Mouse (Mus musculus): ENCODE results near the gene Spata45. TPM values are rescaled to one million over a fixed set of nuclear protein-coding genes. Genes with fewer than 3 reads are reported as not detected.
A peak's percentile ranks its signal among the peaks of the same experiment; 100 is the strongest.

The Spata45 gene
- not detected in 2 replicates for polyA plus RNA-seq (2014; fragmentation: Nextera tagmentation; extraction: Ambion mirVana)

GRCm38 (mm10) chr1:191036554-191037334 is at the start of gene Spata45:
Gene Spata45, plus strand, starts transcription at chr1:191036639.
- H3K36me3 ChIP-seq (replicated peaks; ENCODE audit: control insufficient read depth, insufficient read depth), result no peaks in the 10 kb centered on the region
- H3K4me2 ChIP-seq (replicated peaks), result no peak within 1 kb of the TSS
- no peak for ATAC-seq (ENCODE audit: low FRiP score)
- H3K4me3 ChIP-seq (replicated peaks; ENCODE audit: low read length), result no peak within 1 kb of the TSS
- no peaks in the 10 kb centered on the region for H3K9me3 ChIP-seq (ENCODE audit: control insufficient read depth, low read length)
- H3K9ac ChIP-seq, result no peak within 1 kb of the TSS
- WGBS, result 83% methylated on average over 6 of the region's 6 CpGs
- H3K27ac ChIP-seq, result no peak within 1 kb of the TSS
- no peak for DNase-seq (ENCODE audit: low spot score)
- H3K4me1 ChIP-seq (replicated peaks; ENCODE audit: control insufficient read depth, insufficient read depth, low read length), result no peaks in the 10 kb centered on the region
- H3K27me3 ChIP-seq (ENCODE audit: control insufficient read depth, insufficient read depth, low read length), result 0 out of 2 replicates have a peak, but pooled peaks cover 4% of the 10 kb centered on the region

- H3K4me1 ChIP-seq (replicated peaks; ENCODE audit: control insufficient read depth, insufficient read depth, low read length), result no peaks in the 10 kb centered on the region
- H3K4me3 ChIP-seq (replicated peaks; ENCODE audit: low read length), result no peak overlapping the region
- ATAC-seq (ENCODE audit: low FRiP score) (no peak), DNase-seq (ENCODE audit: low spot score) (no peak)
- no peaks in the 10 kb centered on the region for H3K36me3 ChIP-seq (replicated peaks; ENCODE audit: control insufficient read depth, insufficient read depth)
- H3K9ac ChIP-seq, result no peak overlapping the region
- H3K27ac ChIP-seq, result no peak overlapping the region
- no peak overlapping the region for H3K4me2 ChIP-seq (replicated peaks)
- 82% methylated on average over 9 of the region's 9 CpGs for WGBS
- H3K9me3 ChIP-seq (ENCODE audit: control insufficient read depth, low read length), result no peaks in the 10 kb centered on the region
- H3K27me3 ChIP-seq (ENCODE audit: control insufficient read depth, insufficient read depth, low read length), result no peaks in the 10 kb centered on the region
These were observed 46.9 kb upstream of the Spata45 start for GRCm38 (mm10) chr1:190989437-190990082.

- H3K4me3 ChIP-seq (replicated peaks; ENCODE audit: low read length), result no peak overlapping the region
- H3K36me3 ChIP-seq (replicated peaks; ENCODE audit: control insufficient read depth, insufficient read depth), result no peaks in the 10 kb centered on the region
- H3K27ac ChIP-seq, result no peak overlapping the region
- H3K4me2 ChIP-seq (replicated peaks), result no peak overlapping the region
- H3K4me1 ChIP-seq (replicated peaks; ENCODE audit: control insufficient read depth, insufficient read depth, low read length), result no peaks in the 10 kb centered on the region
- WGBS, result 49% methylated on average over 7 of the region's 7 CpGs
- no peak for ATAC-seq (ENCODE audit: low FRiP score)
- H3K27me3 ChIP-seq (ENCODE audit: control insufficient read depth, insufficient read depth, low read length), result no peaks in the 10 kb centered on the region
- DNase-seq (ENCODE audit: low spot score), result peak; percentile 64
- peaks cover 6% of the 10 kb centered on the region; the same call in 1 of the 2 replicates for H3K9me3 ChIP-seq (ENCODE audit: control insufficient read depth, low read length)
- H3K9ac ChIP-seq, result no peak overlapping the region
These were observed 40.9 kb upstream of the Spata45 start for GRCm38 (mm10) chr1:190995548-190995947.

GRCm38 (mm10) chr1:190996346-190996877 is 40.0 kb upstream of the Spata45 start:
- Histone ChIP-seq H3K27me3 (ENCODE audit: control insufficient read depth, insufficient read depth, low read length) (no peaks in the 10 kb centered on the region), H3K4me2 (replicated peaks) (no peak overlapping the region), H3K9me3 (ENCODE audit: control insufficient read depth, low read length) (peaks cover 6% of the 10 kb centered on the region; the same call in 1 of the 2 replicates), H3K27ac (no peak overlapping the region), H3K36me3 (replicated peaks; ENCODE audit: control insufficient read depth, insufficient read depth) (no peaks in the 10 kb centered on the region), H3K4me3 (replicated peaks; ENCODE audit: low read length) (no peak overlapping the region), H3K4me1 (replicated peaks; ENCODE audit: control insufficient read depth, insufficient read depth, low read length) (no peaks in the 10 kb centered on the region), H3K9ac (no peak overlapping the region)
- ATAC-seq (ENCODE audit: low FRiP score), result no peak
- DNase-seq (ENCODE audit: low spot score), result no peak
- 75% methylated on average over 6 of the region's 6 CpGs for whole genome bisulfite sequencing

- WGBS, result 82% methylated on average over 1 of the region's 1 CpGs
These were observed 38.4 kb upstream of the Spata45 start for GRCm38 (mm10) chr1:190998027-190998426.

GRCm38 (mm10) chr1:191000686-191001085 is 35.8 kb upstream of the Spata45 start:
- 77% methylated on average over 3 of the region's 3 CpGs for WGBS
- no peak overlapping the region for H3K4me3 ChIP-seq (replicated peaks; ENCODE audit: low read length)
- H3K9ac ChIP-seq, result no peak overlapping the region
- no peak for DNase-seq (ENCODE audit: low spot score)
- no peak for ATAC-seq (ENCODE audit: low FRiP score)
- peaks cover 6% of the 10 kb centered on the region; the same call in 1 of the 2 replicates for H3K9me3 ChIP-seq (ENCODE audit: control insufficient read depth, low read length)
- peaks cover 9% of the 10 kb centered on the region; the same call in 1 of the 2 replicates for H3K36me3 ChIP-seq (replicated peaks; ENCODE audit: control insufficient read depth, insufficient read depth)
- H3K27me3 ChIP-seq (ENCODE audit: control insufficient read depth, insufficient read depth, low read length), result no peaks in the 10 kb centered on the region
- H3K4me1 ChIP-seq (replicated peaks; ENCODE audit: control insufficient read depth, insufficient read depth, low read length), result no peaks in the 10 kb centered on the region
- H3K27ac ChIP-seq, result no peak overlapping the region
- H3K4me2 ChIP-seq (replicated peaks), result no peak overlapping the region

More at GRCm38 (mm10) chr1:190998027-190998426, 38.4 kb upstream of the Spata45 start:
- no peak for DNase-seq (ENCODE audit: low spot score)
- Histone ChIP-seq H3K4me1 (replicated peaks; ENCODE audit: control insufficient read depth, insufficient read depth, low read length) (no peaks in the 10 kb centered on the region), H3K36me3 (replicated peaks; ENCODE audit: control insufficient read depth, insufficient read depth) (no peaks in the 10 kb centered on the region), H3K9ac (no peak overlapping the region), H3K4me2 (replicated peaks) (no peak overlapping the region), H3K4me3 (replicated peaks; ENCODE audit: low read length) (no peak overlapping the region), H3K27me3 (ENCODE audit: control insufficient read depth, insufficient read depth, low read length) (no peaks in the 10 kb centered on the region), H3K27ac (no peak overlapping the region), H3K9me3 (ENCODE audit: control insufficient read depth, low read length) (peaks cover 6% of the 10 kb centered on the region; the same call in 1 of the 2 replicates)
- no peak for ATAC-seq (ENCODE audit: low FRiP score)

- no peaks in the 10 kb centered on the region for H3K4me1 ChIP-seq (replicated peaks; ENCODE audit: control insufficient read depth, insufficient read depth, low read length)
- no peaks in the 10 kb centered on the region for H3K27me3 ChIP-seq (ENCODE audit: control insufficient read depth, insufficient read depth, low read length)
- WGBS, result 62% methylated on average over 6 of the region's 6 CpGs
- H3K9ac ChIP-seq, result no peak overlapping the region
- H3K4me2 ChIP-seq (replicated peaks), result no peak overlapping the region
- no peak for DNase-seq (ENCODE audit: low spot score)
- H3K36me3 ChIP-seq (replicated peaks; ENCODE audit: control insufficient read depth, insufficient read depth), result peaks cover 19% of the 10 kb centered on the region
- ATAC-seq (ENCODE audit: low FRiP score), result no peak
- no peak overlapping the region for H3K4me3 ChIP-seq (replicated peaks; ENCODE audit: low read length)
- no peak overlapping the region for H3K27ac ChIP-seq
- H3K9me3 ChIP-seq (ENCODE audit: control insufficient read depth, low read length), result peaks cover 6% of the 10 kb centered on the region; the same call in 1 of the 2 replicates
These were observed 34.2 kb upstream of the Spata45 start for GRCm38 (mm10) chr1:191002201-191002600.

- H3K4me1 ChIP-seq (replicated peaks; ENCODE audit: control insufficient read depth, insufficient read depth, low read length), result no peaks in the 10 kb centered on the region
- no peak overlapping the region for H3K9ac ChIP-seq
- DNase-seq (ENCODE audit: low spot score) (no peak), ATAC-seq (ENCODE audit: low FRiP score) (no peak)
- no peak overlapping the region for H3K4me2 ChIP-seq (replicated peaks)
- no peak overlapping the region for H3K27ac ChIP-seq
- H3K36me3 ChIP-seq (replicated peaks; ENCODE audit: control insufficient read depth, insufficient read depth), result peaks cover 77% of the 10 kb centered on the region
- 97% methylated on average over 5 of the region's 5 CpGs for WGBS
- H3K27me3 ChIP-seq (ENCODE audit: control insufficient read depth, insufficient read depth, low read length), result no peaks in the 10 kb centered on the region
- H3K4me3 ChIP-seq (replicated peaks; ENCODE audit: low read length), result no peak overlapping the region
- no peaks in the 10 kb centered on the region for H3K9me3 ChIP-seq (ENCODE audit: control insufficient read depth, low read length)
These were observed 27.7 kb upstream of the Spata45 start for GRCm38 (mm10) chr1:191008707-191009106.

- no peak for DNase-seq (ENCODE audit: low spot score)
- peaks cover 49% of the 10 kb centered on the region for H3K36me3 ChIP-seq (replicated peaks; ENCODE audit: control insufficient read depth, insufficient read depth)
- no peak overlapping the region for H3K4me3 ChIP-seq (replicated peaks; ENCODE audit: low read length)
- no peak overlapping the region for H3K9ac ChIP-seq
- H3K9me3 ChIP-seq (ENCODE audit: control insufficient read depth, low read length), result no peaks in the 10 kb centered on the region
- H3K4me1 ChIP-seq (replicated peaks; ENCODE audit: control insufficient read depth, insufficient read depth, low read length), result no peaks in the 10 kb centered on the region
- WGBS, result 92% methylated on average over 3 of the region's 3 CpGs
- H3K4me2 ChIP-seq (replicated peaks), result no peak overlapping the region
- no peaks in the 10 kb centered on the region for H3K27me3 ChIP-seq (ENCODE audit: control insufficient read depth, insufficient read depth, low read length)
- no peak overlapping the region for H3K27ac ChIP-seq
- no peak for ATAC-seq (ENCODE audit: low FRiP score)
These were observed 22.2 kb upstream of the Spata45 start for GRCm38 (mm10) chr1:191014271-191014670.
